Mouse (Mus musculus) lung, embryonic 15.5 days (tissue): ENCODE data around the gene Magi1. TPM values are rescaled to one million over a fixed set of nuclear protein-coding genes. Genes with fewer than 3 reads are reported as not detected.

Experiments used
- ATAC-seq: fragments of 200-750 bp; cut with Nextera tagmentation; 2 replicates; pipeline ENCODE4 v1.8.0; 2017; ENCODE audit warnings: moderate number of reproducible peaks, borderline replicate concordance; ENCODE audit not compliant: low FRiP score, low TSS enrichment; ENCODE audit errors: extremely low read depth
- H3K27ac ChIP-seq: fragments of 300-500 bp; sonication (generic); 2 replicates; pipeline ENCODE4 v1.5.1; 2015; ENCODE audit warnings: moderate library complexity, mild to moderate bottlenecking, inconsistent platforms
- H3K27me3 ChIP-seq: fragments of 300-500 bp; sonication (generic); 2 replicates; pipeline ENCODE4 v1.6.1; 2015; ENCODE audit warnings: inconsistent platforms
- H3K36me3 ChIP-seq: fragments of 300-500 bp; sonication (generic); 2 replicates; pipeline ENCODE4 v1.6.1; 2015; ENCODE audit warnings: inconsistent platforms
- H3K4me1 ChIP-seq: fragments of 300-500 bp; sonication (generic); 2 replicates; pipeline ENCODE4 v1.6.1; 2015; ENCODE audit warnings: inconsistent platforms
- H3K4me2 ChIP-seq: fragments of 300-500 bp; sonication (generic); 2 replicates; pipeline ENCODE4 v1.6.1; 2015; ENCODE audit warnings: inconsistent platforms, mild to moderate bottlenecking, moderate library complexity
- H3K4me3 ChIP-seq: fragments of 300-500 bp; sonication (generic); 2 replicates; pipeline ENCODE4 v1.5.1; 2015; ENCODE audit warnings: mild to moderate bottlenecking, inconsistent platforms
- H3K9ac ChIP-seq: fragments of 300-500 bp; sonication (generic); 2 replicates; pipeline ENCODE4 v1.6.1; 2015; ENCODE audit warnings: inconsistent platforms
- H3K9me3 ChIP-seq: fragments of 300-500 bp; sonication (generic); 2 replicates; pipeline ENCODE4 v1.6.1; 2016; ENCODE audit warnings: inconsistent platforms
- WGBS: fragments of 180-500 bp; shearing (Covaris S2); methylation state at CpG from one replicate; pipeline ENCODE4 v1.1.7; 2015; 5-methylcytosine and 5-hydroxymethylcytosine counted together
- polyA plus RNA-seq: library from polyadenylated mRNA; unstranded; fragments of >200 nt; fragmentation: Nextera tagmentation; extraction: Ambion mirVana; gene quantifications from 2 replicates; pipeline ENCODE4 v1.2.1, GENCODE M21; 2015

Magi1 gene
- polyA plus RNA-seq, 1 experiment from 2014 or later: 9.0 TPM

- no peak for ATAC-seq
- no peak overlapping the region for H3K4me3 ChIP-seq
- H3K36me3 ChIP-seq: no peaks in the 10 kb centered on the region
- no peak overlapping the region for H3K27ac ChIP-seq
- WGBS: 35% methylated on average over 2 of the region's 2 CpGs
- no peak overlapping the region for H3K9ac ChIP-seq
- H3K4me2 ChIP-seq: no peak overlapping the region
- no peaks in the 10 kb centered on the region for H3K9me3 ChIP-seq
- H3K27me3 ChIP-seq: no peaks in the 10 kb centered on the region
- peaks cover 40% of the 10 kb centered on the region for H3K4me1 ChIP-seq
These were observed 133.9 kb downstream of the Magi1 start for GRCm38 (mm10) chr6:94149800-94150199.

- no peak overlapping the region for H3K4me2 ChIP-seq
- H3K27ac ChIP-seq: peak overlapping the region; percentile 76
- H3K27me3 ChIP-seq: no peaks in the 10 kb centered on the region
- no peak for ATAC-seq
- H3K9me3 ChIP-seq: no peaks in the 10 kb centered on the region
- H3K4me3 ChIP-seq: no peak overlapping the region
- H3K9ac ChIP-seq: no peak overlapping the region
- 5% methylated on average over 1 of the region's 1 CpGs for WGBS
- H3K4me1 ChIP-seq: peaks cover 44% of the 10 kb centered on the region
- H3K36me3 ChIP-seq: no peaks in the 10 kb centered on the region
These were observed 137.6 kb downstream of the Magi1 start for GRCm38 (mm10) chr6:94146206-94146493.

- no peak overlapping the region for H3K9ac ChIP-seq
- ATAC-seq: peak; percentile 69
- H3K4me2 ChIP-seq: no peak overlapping the region
- no peaks in the 10 kb centered on the region for H3K9me3 ChIP-seq
- WGBS: 79% methylated on average over 8 of the region's 8 CpGs
- peaks cover 45% of the 10 kb centered on the region for H3K4me1 ChIP-seq
- H3K4me3 ChIP-seq: no peak overlapping the region
- H3K36me3 ChIP-seq: no peaks in the 10 kb centered on the region
- H3K27me3 ChIP-seq: no peaks in the 10 kb centered on the region
- peak overlapping the region; percentile 76 for H3K27ac ChIP-seq
These were observed 138.1 kb downstream of the Magi1 start for GRCm38 (mm10) chr6:94145430-94146205.

- Histone ChIP-seq H3K27ac (no peak overlapping the region), H3K9me3 (no peaks in the 10 kb centered on the region), H3K9ac (no peak overlapping the region), H3K27me3 (no peaks in the 10 kb centered on the region), H3K4me3 (no peak overlapping the region), H3K4me1 (peaks cover 39% of the 10 kb centered on the region), H3K4me2 (no peak overlapping the region), H3K36me3 (no peaks in the 10 kb centered on the region)
- 89% methylated on average over 2 of the region's 2 CpGs for WGBS
- no peak for ATAC-seq
These were observed 141.2 kb downstream of the Magi1 start for GRCm38 (mm10) chr6:94142493-94142892.

- Histone ChIP-seq H3K4me2 (no peak overlapping the region), H3K9me3 (no peaks in the 10 kb centered on the region), H3K9ac (no peak overlapping the region), H3K27ac (no peak overlapping the region), H3K27me3 (no peaks in the 10 kb centered on the region), H3K4me1 (peaks cover 31% of the 10 kb centered on the region), H3K36me3 (no peaks in the 10 kb centered on the region), H3K4me3 (no peak overlapping the region)
- 27% methylated on average over 2 of the region's 2 CpGs for WGBS
- ATAC-seq: no peak
These were observed 142.2 kb downstream of the Magi1 start for GRCm38 (mm10) chr6:94141496-94141895.

DNA sequence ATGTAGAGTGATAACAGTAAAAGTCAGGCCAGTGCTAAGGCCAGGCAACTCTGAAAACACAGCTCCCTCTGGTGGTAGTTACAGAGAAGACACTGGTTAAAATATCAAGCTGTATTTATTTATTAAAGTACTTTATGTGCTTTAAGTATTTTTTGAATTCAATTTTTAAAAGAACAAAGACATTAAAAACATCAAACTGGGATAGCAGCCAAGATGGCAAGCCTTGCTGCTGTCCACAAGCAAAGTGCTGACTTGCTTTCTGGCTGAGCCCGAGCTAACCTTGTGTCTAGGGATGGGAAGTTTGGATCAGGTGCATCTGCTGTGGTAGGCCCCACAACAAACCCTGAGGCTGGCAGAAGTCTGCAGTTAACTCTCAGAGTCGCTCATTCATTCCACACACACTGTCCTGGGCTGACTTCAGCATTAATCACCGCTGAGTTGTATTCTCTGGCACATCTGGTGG, 143.7 kb downstream of the Magi1 start:
- peaks cover 19% of the 10 kb centered on the region for H3K4me1 ChIP-seq

DNA sequence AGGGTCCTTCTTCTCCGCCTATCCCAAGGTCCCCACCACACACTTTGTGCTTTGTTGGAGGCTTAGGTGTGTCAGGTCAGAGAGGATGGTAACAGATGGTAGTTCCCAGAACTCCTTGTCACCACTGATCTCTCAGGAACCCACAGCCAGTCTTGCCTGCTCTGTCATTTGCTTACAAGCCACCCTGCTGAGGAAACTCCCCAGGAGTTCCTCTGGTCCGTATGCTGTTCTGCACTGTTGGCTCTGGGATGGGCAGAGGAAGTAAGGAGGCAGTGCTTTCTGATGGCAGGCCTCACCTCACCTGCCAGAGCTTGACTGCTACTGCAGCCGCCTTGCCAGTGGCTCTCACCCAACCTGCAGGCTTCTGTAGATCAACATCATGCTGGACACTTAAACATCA, 147.0 kb downstream of the Magi1 start:
- no peak overlapping the region for H3K4me2 ChIP-seq
- H3K4me3 ChIP-seq: no peak overlapping the region
- no peaks in the 10 kb centered on the region for H3K27me3 ChIP-seq
- H3K9ac ChIP-seq: no peak overlapping the region
- peaks cover 13% of the 10 kb centered on the region for H3K4me1 ChIP-seq
- H3K27ac ChIP-seq: no peak overlapping the region
- H3K36me3 ChIP-seq: no peaks in the 10 kb centered on the region
- H3K9me3 ChIP-seq: no peaks in the 10 kb centered on the region
- no peak for ATAC-seq
- 76% methylated on average over 3 of the region's 3 CpGs for WGBS

More for the DNA sequence above, 143.7 kb downstream of the Magi1 start:
- H3K4me3 ChIP-seq: no peak overlapping the region
- ATAC-seq: no peak
- no peaks in the 10 kb centered on the region for H3K27me3 ChIP-seq
- no peaks in the 10 kb centered on the region for H3K9me3 ChIP-seq
- no peaks in the 10 kb centered on the region for H3K36me3 ChIP-seq
- H3K27ac ChIP-seq: no peak overlapping the region
- WGBS: 70% methylated on average over 3 of the region's 3 CpGs
- no peak overlapping the region for H3K9ac ChIP-seq
- no peak overlapping the region for H3K4me2 ChIP-seq

DNA sequence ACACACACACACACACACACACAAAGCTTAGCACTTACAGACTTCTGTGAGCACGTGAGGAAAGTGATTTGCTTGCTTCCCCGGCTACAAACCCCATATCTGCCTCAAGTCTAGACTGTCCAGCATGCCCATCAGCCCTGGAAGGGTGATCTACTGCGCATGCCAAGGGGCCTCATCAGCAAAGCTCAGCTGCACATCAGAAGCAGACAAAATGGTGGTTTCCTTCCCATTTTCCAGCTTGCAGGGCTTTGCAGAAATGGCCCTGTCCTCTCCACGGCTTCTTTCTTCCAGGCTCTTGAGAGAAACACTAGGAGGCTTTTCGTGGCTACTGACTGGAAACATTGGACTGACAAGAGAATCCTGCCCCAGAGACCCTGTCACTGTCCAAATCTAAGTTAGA, 149.6 kb downstream of the Magi1 start:
- no peak overlapping the region for H3K4me2 ChIP-seq
- 0 out of 2 replicates have a peak, but pooled peaks cover 6% of the 10 kb centered on the region for H3K4me1 ChIP-seq
- H3K9ac ChIP-seq: no peak overlapping the region
- H3K4me3 ChIP-seq: no peak overlapping the region
- no peaks in the 10 kb centered on the region for H3K27me3 ChIP-seq
- WGBS: 77% methylated on average over 5 of the region's 5 CpGs
- no peak overlapping the region for H3K27ac ChIP-seq
- no peak for ATAC-seq
- no peaks in the 10 kb centered on the region for H3K36me3 ChIP-seq
- no peaks in the 10 kb centered on the region for H3K9me3 ChIP-seq

DNA sequence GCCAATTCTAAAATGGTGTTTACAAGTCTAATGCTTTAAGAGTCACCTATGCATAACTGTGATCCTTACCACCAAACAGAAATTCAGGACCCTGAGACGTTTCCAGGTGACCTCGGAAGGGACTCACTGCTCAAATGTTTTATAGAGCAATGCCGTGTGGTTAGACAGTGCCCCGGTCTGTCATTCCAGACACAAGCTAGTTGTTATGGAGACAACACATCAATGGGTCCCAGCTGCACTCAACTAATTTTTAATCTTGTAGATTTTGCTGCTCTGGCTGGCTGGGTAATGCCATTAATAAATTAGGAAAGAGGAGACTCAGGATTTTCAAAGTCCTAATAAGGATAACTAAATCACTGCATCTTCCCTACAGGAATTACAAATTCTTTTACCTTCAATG, 151.7 kb downstream of the Magi1 start:
- Histone ChIP-seq H3K9ac (no peak overlapping the region), H3K27ac (no peak overlapping the region), H3K4me2 (no peak overlapping the region), H3K27me3 (no peaks in the 10 kb centered on the region), H3K36me3 (no peaks in the 10 kb centered on the region), H3K9me3 (no peaks in the 10 kb centered on the region), H3K4me1 (peaks cover 23% of the 10 kb centered on the region), H3K4me3 (no peak overlapping the region)
- ATAC-seq: no peak
- WGBS: 59% methylated on average over 4 of the region's 4 CpGs

DNA sequence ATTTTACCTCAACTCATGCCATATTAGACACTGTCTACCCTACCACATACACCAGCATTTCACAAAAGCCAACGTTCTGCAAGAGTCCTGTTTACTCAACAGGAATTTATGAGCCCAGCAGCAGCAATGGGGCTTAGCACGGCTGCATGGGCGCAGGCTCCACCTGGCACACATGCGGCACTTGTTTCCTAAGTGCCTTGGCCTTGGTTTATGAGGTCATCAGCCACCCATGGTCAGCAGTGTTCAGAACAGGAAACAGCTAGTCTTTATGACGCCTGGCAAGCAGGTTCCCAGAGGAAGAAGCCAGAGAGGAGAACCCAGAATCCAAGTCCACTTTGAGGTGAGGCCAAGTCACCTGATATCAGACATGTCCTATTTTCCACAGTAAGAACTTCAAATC, 153.3 kb downstream of the Magi1 start:
- H3K4me1 ChIP-seq: peaks cover 38% of the 10 kb centered on the region
- no peak overlapping the region for H3K4me2 ChIP-seq
- WGBS: 53% methylated on average over 5 of the region's 5 CpGs
- no peak overlapping the region for H3K9ac ChIP-seq
- H3K36me3 ChIP-seq: no peaks in the 10 kb centered on the region
- no peaks in the 10 kb centered on the region for H3K9me3 ChIP-seq
- no peak overlapping the region for H3K27ac ChIP-seq
- no peak overlapping the region for H3K4me3 ChIP-seq
- ATAC-seq: no peak
- no peaks in the 10 kb centered on the region for H3K27me3 ChIP-seq

DNA sequence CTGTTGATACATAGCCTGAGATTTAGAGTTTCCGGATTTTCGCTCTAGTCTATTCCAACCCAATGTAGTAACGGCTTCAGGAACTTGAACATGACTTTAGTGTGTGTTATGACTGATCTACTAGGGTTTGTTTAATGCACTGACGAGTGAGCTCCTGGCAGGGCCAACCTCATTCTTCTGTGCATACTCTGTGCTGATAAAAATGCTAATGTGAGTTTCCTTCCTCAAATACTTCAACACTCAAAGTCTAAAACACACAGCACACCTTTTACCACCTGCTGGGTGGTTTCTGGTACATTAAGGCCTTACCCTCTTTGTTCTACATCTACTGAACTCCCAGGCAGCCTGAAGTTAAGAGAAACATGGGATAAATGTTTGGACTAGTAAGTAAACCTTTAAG, 157.0 kb downstream of the Magi1 start:
- 34% methylated on average over 4 of the region's 4 CpGs for WGBS
- Histone ChIP-seq H3K27me3 (no peaks in the 10 kb centered on the region), H3K36me3 (no peaks in the 10 kb centered on the region), H3K4me3 (no peak overlapping the region), H3K9me3 (no peaks in the 10 kb centered on the region), H3K27ac (peak overlapping the region; percentile 57), H3K4me1 (peaks cover 63% of the 10 kb centered on the region), H3K4me2 (no peak overlapping the region), H3K9ac (no peak overlapping the region)
- peak; percentile 39; the same call in 1 of the 2 replicates for ATAC-seq

DNA sequence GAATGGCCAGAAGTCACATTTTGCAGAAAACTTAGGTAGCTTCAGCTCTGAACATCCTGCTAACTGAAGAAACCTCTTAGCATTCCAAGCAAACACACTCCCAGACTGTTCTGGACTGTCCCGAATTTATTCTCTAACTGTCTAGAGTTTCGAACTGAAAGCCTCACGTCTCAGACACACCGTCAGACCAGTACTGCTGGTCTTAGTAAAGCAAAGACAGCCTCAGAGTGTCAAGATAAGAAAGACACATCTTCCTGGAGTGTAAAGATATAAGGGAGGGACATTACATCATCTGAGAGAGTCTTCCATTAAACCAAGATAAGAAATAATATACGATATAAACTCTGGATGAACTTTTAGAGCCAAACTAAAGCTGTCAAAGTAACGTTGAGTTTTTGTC, 158.6 kb downstream of the Magi1 start:
- H3K4me2 ChIP-seq: no peak overlapping the region
- no peak for ATAC-seq
- no peaks in the 10 kb centered on the region for H3K9me3 ChIP-seq
- no peak overlapping the region for H3K27ac ChIP-seq
- H3K27me3 ChIP-seq: no peaks in the 10 kb centered on the region
- 19% methylated on average over 6 of the region's 6 CpGs for WGBS
- H3K4me3 ChIP-seq: no peak overlapping the region
- H3K9ac ChIP-seq: no peak overlapping the region
- peaks cover 56% of the 10 kb centered on the region for H3K4me1 ChIP-seq
- H3K36me3 ChIP-seq: no peaks in the 10 kb centered on the region

- no peak for ATAC-seq
- 38% methylated on average over 2 of the region's 2 CpGs for WGBS
- H3K27me3 ChIP-seq: no peaks in the 10 kb centered on the region
- no peaks in the 10 kb centered on the region for H3K36me3 ChIP-seq
- H3K9ac ChIP-seq: no peak overlapping the region
- H3K9me3 ChIP-seq: no peaks in the 10 kb centered on the region
- H3K4me1 ChIP-seq: peaks cover 56% of the 10 kb centered on the region
- no peak overlapping the region for H3K4me2 ChIP-seq
- H3K27ac ChIP-seq: no peak overlapping the region
- H3K4me3 ChIP-seq: no peak overlapping the region
These were observed 159.4 kb downstream of the Magi1 start for GRCm38 (mm10) chr6:94124279-94124678.
